Mouse (Mus musculus) liver, postnatal 0 days (tissue): ENCODE measurements around the gene Ncln.

ENCODE experiments used
- CTCF ChIP-seq: sonication (generic); IDR thresholded peaks from 2 replicates; pipeline ENCODE4 v1.5.1; 2016; ENCODE audit warnings: antibody characterized with exemption, low read depth
- EP300 ChIP-seq: IDR thresholded peaks from 2 replicates; pipeline ENCODE4 v1.6.1; 2016; ENCODE audit warnings: antibody characterized with exemption, low read depth, mild to moderate bottlenecking

GRCm38 (mm10) chr10:81466066-81466465, 30.1 kb downstream of the Ncln start:
- TF ChIP-seq CTCF (no peak), EP300 (no peak)
